Mouse (Mus musculus) limb, embryonic 14.5 days (tissue): ENCODE data around the gene Zdhhc19. TPM values are rescaled to one million over a fixed set of nuclear protein-coding genes. Genes with fewer than 3 reads are reported as not detected.

ENCODE experiments used
- ATAC-seq: fragments of 200-750 bp; cut with Nextera tagmentation; 2 replicates; pipeline ENCODE4 v1.8.0; 2017; ENCODE audit warnings: low read depth, moderate number of reproducible peaks, moderate TSS enrichment; ENCODE audit not compliant: low FRiP score
- DNase-seq: peaks from one replicate; pipeline ENCODE4 v3.0.0-alpha.2; 2015; ENCODE audit warnings: low spot score
- H3K27ac ChIP-seq: fragments of 300-500 bp; sonication (generic); replicated peaks from 2 replicates; pipeline ENCODE4 v1.5.1; 2014; ENCODE audit warnings: low read depth, mild to moderate bottlenecking, low read length, moderate library complexity, mixed read lengths
- H3K27me3 ChIP-seq: fragments of 300-500 bp; sonication (generic); 2 replicates; pipeline ENCODE4 v1.6.1; 2014; ENCODE audit warnings: low read length, mixed read lengths; ENCODE audit not compliant: control insufficient read depth, insufficient read depth
- H3K36me3 ChIP-seq: fragments of 300-500 bp; sonication (generic); 2 replicates; pipeline ENCODE4 v1.6.1; 2014; ENCODE audit warnings: mild to moderate bottlenecking, low read length, moderate library complexity, mixed read lengths; ENCODE audit not compliant: control insufficient read depth, insufficient read depth
- H3K4me1 ChIP-seq: fragments of 300-500 bp; sonication (generic); 2 replicates; pipeline ENCODE4 v1.6.1; 2014; ENCODE audit warnings: antibody characterized with exemption, low read length, mixed read lengths; ENCODE audit not compliant: control insufficient read depth, insufficient read depth
- H3K4me2 ChIP-seq: fragments of 300-500 bp; sonication (generic); replicated peaks from 2 replicates; pipeline ENCODE4 v1.6.1; 2014; ENCODE audit warnings: low read depth, mild to moderate bottlenecking, low read length, moderate library complexity; ENCODE audit not compliant: severe bottlenecking
- H3K4me3 ChIP-seq: fragments of 300-500 bp; sonication (generic); replicated peaks from 2 replicates; pipeline ENCODE4 v1.5.1; 2014; ENCODE audit warnings: low read length
- H3K9ac ChIP-seq: fragments of 300-500 bp; sonication (generic); 2 replicates; pipeline ENCODE4 v1.6.1; 2014; ENCODE audit warnings: mild to moderate bottlenecking, low read depth, low read length, moderate library complexity; ENCODE audit not compliant: severe bottlenecking
- H3K9me3 ChIP-seq: fragments of 300-500 bp; sonication (generic); 2 replicates; pipeline ENCODE4 v1.6.1; 2016; ENCODE audit warnings: low read length; ENCODE audit not compliant: control insufficient read depth
- POLR2A ChIP-seq: fragments of 200-500 bp; IDR thresholded peaks from 2 replicates; pipeline ENCODE4 v1.8.0; 2012; ENCODE audit warnings: inconsistent platforms, mild to moderate bottlenecking, moderate library complexity, borderline replicate concordance; ENCODE audit not compliant: insufficient read depth, insufficient read length; ENCODE audit errors: extremely low read depth
- WGBS: fragments of 180-500 bp; shearing (Covaris S2); extraction: QIAGEN DNeasy Blood & Tissue Kit; methylation state at CpG from one replicate; pipeline ENCODE4 v1.1.7; 2014; 5-methylcytosine and 5-hydroxymethylcytosine counted together
- polyA plus RNA-seq, 2 experiments: library from polyadenylated mRNA; depleted of rRNA in 1 of 2; stranded (reverse) in 1 of 2; unstranded in 1 of 2; fragments of >200 nt; fragmentation: Nextera tagmentation in 1 of 2; extraction: Ambion mirVana in 1 of 2; gene quantifications; 2 replicates each; pipeline versions ENCODE4 v1.2.1 to v1.2.3; 2012 to 2014

The Zdhhc19 gene
- polyA plus RNA-seq, 2 experiments, result not detected

- no peak overlapping the region for H3K27ac ChIP-seq
- 88% methylated on average over 5 of the region's 5 CpGs for WGBS
- peaks cover 26% of the 10 kb centered on the region for H3K36me3 ChIP-seq
- no peak overlapping the region for H3K4me2 ChIP-seq
- H3K4me3 ChIP-seq, result no peak overlapping the region
- ATAC-seq (no peak), DNase-seq (no peak)
- TF ChIP-seq POLR2A, result no peak
- no peak overlapping the region for H3K9ac ChIP-seq
- H3K27me3 ChIP-seq, result no peaks in the 10 kb centered on the region
- H3K4me1 ChIP-seq, result no peaks in the 10 kb centered on the region
- H3K9me3 ChIP-seq, result no peaks in the 10 kb centered on the region
Measured at GRCm38 (mm10) chr16:32461713-32462112, 34.4 kb upstream of the Zdhhc19 start.

- Histone ChIP-seq H3K4me1 (no peaks in the 10 kb centered on the region), H3K27ac (no peak overlapping the region), H3K4me3 (no peak overlapping the region), H3K36me3 (peaks cover 34% of the 10 kb centered on the region), H3K4me2 (no peak overlapping the region), H3K9ac (no peak overlapping the region), H3K27me3 (no peaks in the 10 kb centered on the region), H3K9me3 (no peaks in the 10 kb centered on the region)
- TF ChIP-seq POLR2A, result no peak
- no peak for DNase-seq
- no peak for ATAC-seq
- 94% methylated on average over 16 of the region's 16 CpGs for WGBS
Measured at GRCm38 (mm10) chr16:32462950-32463349, 33.1 kb upstream of the Zdhhc19 start.

GRCm38 (mm10) chr16:32463426-32463825 is 32.6 kb upstream of the Zdhhc19 start:
- ATAC-seq (no peak), DNase-seq (no peak)
- WGBS, result 85% methylated on average over 2 of the region's 2 CpGs
- no peaks in the 10 kb centered on the region for H3K27me3 ChIP-seq
- no peak for TF ChIP-seq POLR2A
- no peak overlapping the region for H3K4me2 ChIP-seq
- H3K4me3 ChIP-seq, result no peak overlapping the region
- H3K9ac ChIP-seq, result no peak overlapping the region
- no peak overlapping the region for H3K27ac ChIP-seq
- no peaks in the 10 kb centered on the region for H3K4me1 ChIP-seq
- no peaks in the 10 kb centered on the region for H3K9me3 ChIP-seq
- H3K36me3 ChIP-seq, result peaks cover 39% of the 10 kb centered on the region

- no peak for ATAC-seq
- DNase-seq, result no peak
- Histone ChIP-seq H3K4me3 (no peak overlapping the region), H3K36me3 (peaks cover 50% of the 10 kb centered on the region), H3K27ac (no peak overlapping the region), H3K4me1 (no peaks in the 10 kb centered on the region), H3K27me3 (no peaks in the 10 kb centered on the region), H3K9me3 (no peaks in the 10 kb centered on the region), H3K9ac (no peak overlapping the region), H3K4me2 (no peak overlapping the region)
- whole genome bisulfite sequencing, result 0% methylated on average over 1 of the region's 1 CpGs
- no peak for TF ChIP-seq POLR2A
Measured at GRCm38 (mm10) chr16:32464908-32465307, 31.2 kb upstream of the Zdhhc19 start.

- Histone ChIP-seq H3K4me2 (no peak overlapping the region), H3K36me3 (peaks cover 56% of the 10 kb centered on the region), H3K9me3 (no peaks in the 10 kb centered on the region), H3K4me3 (no peak overlapping the region), H3K27me3 (no peaks in the 10 kb centered on the region), H3K4me1 (no peaks in the 10 kb centered on the region), H3K27ac (no peak overlapping the region), H3K9ac (no peak overlapping the region)
- no peak for DNase-seq
- no peak for ATAC-seq
- no peak for TF ChIP-seq POLR2A
- WGBS, result 46% methylated on average over 3 of the region's 3 CpGs
Measured at GRCm38 (mm10) chr16:32468488-32468887, 27.6 kb upstream of the Zdhhc19 start.

GRCm38 (mm10) chr16:32469404-32470105 is 26.5 kb upstream of the Zdhhc19 start:
- no peak for ATAC-seq
- H3K27ac ChIP-seq, result no peak overlapping the region
- H3K4me3 ChIP-seq, result no peak overlapping the region
- H3K36me3 ChIP-seq, result peaks cover 50% of the 10 kb centered on the region
- 85% methylated on average over 5 of the region's 5 CpGs for WGBS
- H3K9me3 ChIP-seq, result no peaks in the 10 kb centered on the region
- no peak overlapping the region for H3K9ac ChIP-seq
- no peak for TF ChIP-seq POLR2A
- no peak for DNase-seq
- no peaks in the 10 kb centered on the region for H3K27me3 ChIP-seq
- no peaks in the 10 kb centered on the region for H3K4me1 ChIP-seq
- H3K4me2 ChIP-seq, result no peak overlapping the region
